Mouse (Mus musculus): Measurements from ENCODE around the gene Fntb. TPM values are rescaled to one million over a fixed set of nuclear protein-coding genes. Genes with fewer than 3 reads are reported as not detected.
"Not testable (repeated sequence)": the region's sequence is repeated elsewhere in the genome, so short reads cannot be mapped to it uniquely, and the experiment has no call there.

Gene Fntb
- polyA plus RNA-seq, 1 experiment from 2014 or later: 48.8 TPM

- no peaks in the 10 kb centered on the region for H3K4me1 ChIP-seq (ENCODE audit: control insufficient read depth, insufficient read depth, low read length)
- no peak overlapping the region for H3K4me3 ChIP-seq (ENCODE audit: low read depth, low read length)
- no peak for DNase-seq (ENCODE audit: low spot score)
- H3K9ac ChIP-seq (ENCODE audit: low read length): no peak overlapping the region
- WGBS: 86% methylated on average over 10 of the region's 10 CpGs
- no peak overlapping the region for H3K4me2 ChIP-seq (ENCODE audit: low read depth, severe bottlenecking)
- H3K27ac ChIP-seq (replicated peaks; ENCODE audit: low read depth, low read length): no peak overlapping the region
- no peaks in the 10 kb centered on the region for H3K9me3 ChIP-seq (ENCODE audit: control insufficient read depth, low read length)
- H3K36me3 ChIP-seq (ENCODE audit: control insufficient read depth, insufficient read depth, low read length): no peaks in the 10 kb centered on the region
- no peak for ATAC-seq (ENCODE audit: insufficient number of reproducible peaks, low FRiP score, low TSS enrichment, low read depth)
- no peaks in the 10 kb centered on the region for H3K27me3 ChIP-seq (ENCODE audit: control insufficient read depth, insufficient read depth, low read length)
Observed at GRCm38 (mm10) chr12:76857087-76857486, 91.7 kb downstream of the Fntb start.

DNA sequence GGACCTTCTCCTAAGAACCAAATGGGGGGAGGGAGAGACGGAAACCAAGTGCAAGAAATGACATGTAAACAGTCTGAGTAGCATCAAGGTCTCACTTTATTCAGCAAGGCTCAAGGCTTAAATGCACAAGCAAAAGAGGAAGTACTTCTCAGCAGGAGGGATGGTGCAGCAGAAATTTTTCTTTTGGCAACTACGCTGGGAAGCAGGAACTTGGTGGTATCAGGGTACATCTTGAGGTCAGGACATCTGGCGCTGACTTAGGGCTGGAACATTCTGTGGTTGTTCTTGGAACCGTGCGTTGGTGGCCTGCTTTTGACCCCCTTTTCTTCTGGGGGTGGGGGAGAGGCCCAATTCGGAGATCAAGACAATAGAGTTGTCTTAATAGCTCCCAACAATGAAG lies 93.4 kb downstream of the Fntb start:
- not testable (repeated sequence) for H3K4me2 ChIP-seq (ENCODE audit: low read depth, severe bottlenecking); DNase-seq (ENCODE audit: low spot score); ATAC-seq (ENCODE audit: insufficient number of reproducible peaks, low FRiP score, low TSS enrichment, low read depth); H3K36me3 ChIP-seq (ENCODE audit: control insufficient read depth, insufficient read depth, low read length); H3K4me3 ChIP-seq (ENCODE audit: low read depth, low read length); H3K9me3 ChIP-seq (ENCODE audit: control insufficient read depth, low read length); H3K9ac ChIP-seq (ENCODE audit: low read length); H3K27ac ChIP-seq (replicated peaks; ENCODE audit: low read depth, low read length); H3K4me1 ChIP-seq (ENCODE audit: control insufficient read depth, insufficient read depth, low read length); H3K27me3 ChIP-seq (ENCODE audit: control insufficient read depth, insufficient read depth, low read length)
- 84% methylated on average over 6 of the region's 6 CpGs for WGBS

GRCm38 (mm10) chr12:76863651-76864050 lies 98.3 kb downstream of the Fntb start:
- H3K27me3 ChIP-seq (ENCODE audit: control insufficient read depth, insufficient read depth, low read length): no peaks in the 10 kb centered on the region
- no peak overlapping the region for H3K4me2 ChIP-seq (ENCODE audit: low read depth, severe bottlenecking)
- H3K4me3 ChIP-seq (ENCODE audit: low read depth, low read length): no peak overlapping the region
- no peak for ATAC-seq (ENCODE audit: insufficient number of reproducible peaks, low FRiP score, low TSS enrichment, low read depth)
- peaks cover 4% of the 10 kb centered on the region; the same call in 1 of the 2 replicates for H3K36me3 ChIP-seq (ENCODE audit: control insufficient read depth, insufficient read depth, low read length)
- H3K4me1 ChIP-seq (ENCODE audit: control insufficient read depth, insufficient read depth, low read length): no peaks in the 10 kb centered on the region
- H3K9me3 ChIP-seq (ENCODE audit: control insufficient read depth, low read length): no peaks in the 10 kb centered on the region
- no peak overlapping the region for H3K27ac ChIP-seq (replicated peaks; ENCODE audit: low read depth, low read length)
- 77% methylated on average over 11 of the region's 11 CpGs for WGBS
- no peak overlapping the region for H3K9ac ChIP-seq (ENCODE audit: low read length)
- no peak for DNase-seq (ENCODE audit: low spot score)

DNA sequence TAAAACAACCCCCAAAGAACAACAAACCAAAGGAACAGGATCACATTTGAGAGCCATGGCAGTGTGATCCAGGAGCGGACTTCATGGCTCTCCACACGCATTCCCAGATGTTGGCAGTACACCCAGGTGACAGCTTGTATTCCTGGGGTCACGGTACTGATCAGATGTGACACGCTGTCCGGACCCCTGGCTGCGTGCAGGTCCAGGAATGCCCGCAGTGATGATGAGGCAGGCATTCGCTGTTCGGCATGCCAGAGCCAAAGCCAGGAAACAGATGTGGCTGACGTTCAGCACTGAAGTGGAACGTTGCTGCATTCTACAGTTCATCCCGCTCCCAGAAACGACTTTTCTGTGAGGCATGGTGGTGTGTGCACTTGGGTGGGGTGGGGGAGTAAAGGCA lies 99.9 kb downstream of the Fntb start:
- DNase-seq (ENCODE audit: low spot score) (no peak), ATAC-seq (ENCODE audit: insufficient number of reproducible peaks, low FRiP score, low TSS enrichment, low read depth) (no peak)
- Histone ChIP-seq H3K9me3 (ENCODE audit: control insufficient read depth, low read length) (no peaks in the 10 kb centered on the region), H3K9ac (ENCODE audit: low read length) (no peak overlapping the region), H3K4me3 (ENCODE audit: low read depth, low read length) (no peak overlapping the region), H3K4me1 (ENCODE audit: control insufficient read depth, insufficient read depth, low read length) (no peaks in the 10 kb centered on the region), H3K36me3 (ENCODE audit: control insufficient read depth, insufficient read depth, low read length) (peaks cover 4% of the 10 kb centered on the region; the same call in 1 of the 2 replicates), H3K27me3 (ENCODE audit: control insufficient read depth, insufficient read depth, low read length) (no peaks in the 10 kb centered on the region), H3K27ac (replicated peaks; ENCODE audit: low read depth, low read length) (no peak overlapping the region), H3K4me2 (ENCODE audit: low read depth, severe bottlenecking) (no peak overlapping the region)
- 80% methylated on average over 13 of the region's 13 CpGs for WGBS

DNA sequence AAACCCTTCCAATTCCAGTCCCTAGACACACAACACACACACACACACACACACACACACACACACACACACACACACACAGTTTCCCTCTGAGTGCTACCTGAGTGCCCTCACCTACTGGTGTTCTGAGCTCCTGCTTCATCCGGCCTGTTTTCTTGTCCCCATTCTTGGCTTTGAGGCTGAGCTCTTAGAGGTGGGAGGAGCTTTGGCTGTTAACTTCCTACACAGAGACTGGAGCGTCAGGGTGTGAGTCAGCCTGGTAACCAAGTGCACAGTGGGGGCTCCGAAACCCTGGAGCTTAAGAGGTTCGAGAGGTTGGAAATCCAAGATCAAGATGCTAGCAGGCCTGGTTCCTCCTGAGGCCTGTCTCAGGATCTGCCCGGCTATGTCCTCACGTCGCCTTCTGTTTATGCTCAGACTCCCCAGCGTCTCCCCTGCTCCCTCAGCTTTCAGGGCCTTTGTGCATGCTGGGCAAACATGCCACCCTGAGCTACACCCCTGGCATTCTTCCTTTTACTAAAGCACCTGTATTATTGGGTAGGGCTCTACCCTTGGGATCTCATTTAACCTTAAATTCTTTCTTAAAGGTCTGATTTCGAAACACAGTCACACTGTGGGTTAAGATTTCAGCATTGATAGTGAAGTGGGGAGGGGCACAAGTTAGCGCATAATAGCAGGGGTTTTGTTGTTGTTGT lies 102.3 kb downstream of the Fntb start:
- Histone ChIP-seq H3K4me1 (ENCODE audit: control insufficient read depth, insufficient read depth, low read length) (no peaks in the 10 kb centered on the region), H3K27ac (replicated peaks; ENCODE audit: low read depth, low read length) (no peak overlapping the region), H3K9ac (ENCODE audit: low read length) (no peak overlapping the region), H3K36me3 (ENCODE audit: control insufficient read depth, insufficient read depth, low read length) (peaks cover under 1% of the 10 kb centered on the region; the same call in 1 of the 2 replicates), H3K4me3 (ENCODE audit: low read depth, low read length) (no peak overlapping the region), H3K27me3 (ENCODE audit: control insufficient read depth, insufficient read depth, low read length) (no peaks in the 10 kb centered on the region), H3K9me3 (ENCODE audit: control insufficient read depth, low read length) (no peaks in the 10 kb centered on the region), H3K4me2 (ENCODE audit: low read depth, severe bottlenecking) (no peak overlapping the region)
- ATAC-seq (ENCODE audit: insufficient number of reproducible peaks, low FRiP score, low TSS enrichment, low read depth): no peak
- WGBS: 63% methylated on average over 10 of the region's 10 CpGs
- DNase-seq (ENCODE audit: low spot score): no peak

GRCm38 (mm10) chr12:76868463-76869198 lies 103.2 kb downstream of the Fntb start:
- H3K9ac ChIP-seq (ENCODE audit: low read length): no peak overlapping the region
- 77% methylated on average over 14 of the region's 14 CpGs for WGBS
- ATAC-seq (ENCODE audit: insufficient number of reproducible peaks, low FRiP score, low TSS enrichment, low read depth) (no peak), DNase-seq (ENCODE audit: low spot score) (no peak)
- H3K4me1 ChIP-seq (ENCODE audit: control insufficient read depth, insufficient read depth, low read length): no peaks in the 10 kb centered on the region
- H3K4me3 ChIP-seq (ENCODE audit: low read depth, low read length): no peak overlapping the region
- no peaks in the 10 kb centered on the region for H3K36me3 ChIP-seq (ENCODE audit: control insufficient read depth, insufficient read depth, low read length)
- H3K27ac ChIP-seq (replicated peaks; ENCODE audit: low read depth, low read length): no peak overlapping the region
- no peaks in the 10 kb centered on the region for H3K9me3 ChIP-seq (ENCODE audit: control insufficient read depth, low read length)
- no peak overlapping the region for H3K4me2 ChIP-seq (ENCODE audit: low read depth, severe bottlenecking)
- no peaks in the 10 kb centered on the region for H3K27me3 ChIP-seq (ENCODE audit: control insufficient read depth, insufficient read depth, low read length)

GRCm38 (mm10) chr12:76869561-76869960 lies 104.2 kb downstream of the Fntb start:
- Histone ChIP-seq H3K36me3 (ENCODE audit: control insufficient read depth, insufficient read depth, low read length) (no peaks in the 10 kb centered on the region), H3K4me3 (ENCODE audit: low read depth, low read length) (no peak overlapping the region), H3K4me2 (ENCODE audit: low read depth, severe bottlenecking) (no peak overlapping the region), H3K4me1 (ENCODE audit: control insufficient read depth, insufficient read depth, low read length) (no peaks in the 10 kb centered on the region), H3K27me3 (ENCODE audit: control insufficient read depth, insufficient read depth, low read length) (no peaks in the 10 kb centered on the region), H3K9me3 (ENCODE audit: control insufficient read depth, low read length) (no peaks in the 10 kb centered on the region), H3K9ac (ENCODE audit: low read length) (no peak overlapping the region), H3K27ac (replicated peaks; ENCODE audit: low read depth, low read length) (no peak overlapping the region)
- no peak for ATAC-seq (ENCODE audit: insufficient number of reproducible peaks, low FRiP score, low TSS enrichment, low read depth)
- 87% methylated on average over 7 of the region's 7 CpGs for WGBS
- DNase-seq (ENCODE audit: low spot score): no peak

DNA sequence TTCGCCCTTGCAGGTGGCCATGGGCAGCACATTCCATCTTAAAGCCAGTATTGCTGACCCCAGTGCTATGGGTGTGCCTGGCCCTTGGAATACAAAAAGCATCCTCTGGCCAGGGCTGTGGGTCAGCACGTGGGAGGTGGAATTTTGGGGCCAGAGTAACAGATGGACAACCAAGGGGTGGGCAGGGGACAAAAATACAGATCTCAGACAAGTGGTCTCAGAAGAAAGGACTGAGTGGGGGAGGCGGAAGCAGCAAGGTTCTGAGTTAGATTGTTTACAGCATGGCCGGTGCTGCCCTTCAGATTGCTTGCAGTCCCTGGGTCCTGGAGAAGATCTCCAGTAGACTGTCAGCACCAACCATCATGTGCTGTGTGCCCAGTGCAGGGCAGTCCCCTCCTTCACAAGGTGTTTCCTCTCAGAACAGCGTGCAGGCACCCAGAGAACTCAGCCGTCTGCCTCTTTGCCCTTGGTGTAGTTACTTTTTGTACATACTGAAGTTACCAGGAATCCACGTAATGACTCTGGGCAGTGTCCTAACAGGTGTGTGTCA lies 107.5 kb downstream of the Fntb start:
- H3K4me1 ChIP-seq (ENCODE audit: control insufficient read depth, insufficient read depth, low read length): no peaks in the 10 kb centered on the region
- no peak for DNase-seq (ENCODE audit: low spot score)
- no peak overlapping the region for H3K4me2 ChIP-seq (ENCODE audit: low read depth, severe bottlenecking)
- H3K9ac ChIP-seq (ENCODE audit: low read length): no peak overlapping the region
- H3K4me3 ChIP-seq (ENCODE audit: low read depth, low read length): no peak overlapping the region
- H3K27ac ChIP-seq (replicated peaks; ENCODE audit: low read depth, low read length): no peak overlapping the region
- no peak for ATAC-seq (ENCODE audit: insufficient number of reproducible peaks, low FRiP score, low TSS enrichment, low read depth)
- H3K36me3 ChIP-seq (ENCODE audit: control insufficient read depth, insufficient read depth, low read length): no peaks in the 10 kb centered on the region
- H3K27me3 ChIP-seq (ENCODE audit: control insufficient read depth, insufficient read depth, low read length): no peaks in the 10 kb centered on the region
- H3K9me3 ChIP-seq (ENCODE audit: control insufficient read depth, low read length): no peaks in the 10 kb centered on the region
- 77% methylated on average over 7 of the region's 7 CpGs for WGBS
